Mouse (Mus musculus): ENCODE data around the gene Pbxip1. TPM values are rescaled to one million over a fixed set of nuclear protein-coding genes. Genes with fewer than 3 reads are reported as not detected.

Pbxip1 gene
- polyA plus RNA-seq, 1 experiment from 2014 or later: 10.2 TPM

- Histone ChIP-seq H3K4me1 (no peaks in the 10 kb centered on the region), H3K36me3 (ENCODE audit: poor library complexity, severe bottlenecking) (no peaks in the 10 kb centered on the region), H3K27me3 (no peaks in the 10 kb centered on the region), H3K9ac (no peak overlapping the region), H3K27ac (no peak overlapping the region), H3K9me3 (replicated peaks) (0 out of 2 replicates have a peak, but pooled peaks cover 7% of the 10 kb centered on the region), H3K4me3 (no peak overlapping the region), H3K4me2 (no peak overlapping the region)
- 43% methylated on average over 7 of the region's 7 CpGs for WGBS
- ATAC-seq: no peak
Observed at GRCm38 (mm10) chr3:89499696-89500095, 63.2 kb downstream of the Pbxip1 start.

Other genes with a start within 250 kb of the Pbxip1 start
- gene Gba, start 233.8 kb upstream of the Pbxip1 start, polyA plus RNA-seq (2015; fragmentation: Nextera tagmentation; extraction: Ambion mirVana): 34.6 and 36.3 TPM in 2 replicates
- gene Thbs3, start 221.5 kb upstream of the Pbxip1 start, polyA plus RNA-seq (2015; fragmentation: Nextera tagmentation; extraction: Ambion mirVana): 79.2 and 96.1 TPM in 2 replicates
- gene Mtx1, start 209.6 kb upstream of the Pbxip1 start, polyA plus RNA-seq (2015; fragmentation: Nextera tagmentation; extraction: Ambion mirVana): 196 and 201 TPM in 2 replicates
- 2.8 and 3.1 TPM in 2 replicates for gene Muc1, start 207.6 kb upstream of the Pbxip1 start, polyA plus RNA-seq (2015; fragmentation: Nextera tagmentation; extraction: Ambion mirVana)
- 221 and 237 TPM in 2 replicates for gene Krtcap2, start 190.7 kb upstream of the Pbxip1 start, polyA plus RNA-seq (2015; fragmentation: Nextera tagmentation; extraction: Ambion mirVana)
- 36.6 and 43.2 TPM in 2 replicates for gene Trim46, start 190.4 kb upstream of the Pbxip1 start, polyA plus RNA-seq (2015; fragmentation: Nextera tagmentation; extraction: Ambion mirVana)
- gene Dpm3, start 177.3 kb upstream of the Pbxip1 start, polyA plus RNA-seq (2015; fragmentation: Nextera tagmentation; extraction: Ambion mirVana): 100 and 106 TPM in 2 replicates
- gene Slc50a1, start 166.1 kb upstream of the Pbxip1 start, polyA plus RNA-seq (2015; fragmentation: Nextera tagmentation; extraction: Ambion mirVana): 25.8 and 32.7 TPM in 2 replicates
- 9.5 and 10.9 TPM in 2 replicates for gene Efna1, start 155.6 kb upstream of the Pbxip1 start, polyA plus RNA-seq (2015; fragmentation: Nextera tagmentation; extraction: Ambion mirVana)
- 18.7 and 23.4 TPM in 2 replicates for gene Efna3, start 113.7 kb upstream of the Pbxip1 start, polyA plus RNA-seq (2015; fragmentation: Nextera tagmentation; extraction: Ambion mirVana)
- 16.0 and 16.3 TPM in 2 replicates for gene Efna4, start 98.7 kb upstream of the Pbxip1 start, polyA plus RNA-seq (2015; fragmentation: Nextera tagmentation; extraction: Ambion mirVana)
- 24.1 and 27.5 TPM in 2 replicates for gene Adam15, start 86.7 kb upstream of the Pbxip1 start, polyA plus RNA-seq (2015; fragmentation: Nextera tagmentation; extraction: Ambion mirVana)
- gene Dcst2, start 74.7 kb upstream of the Pbxip1 start, polyA plus RNA-seq (2015; fragmentation: Nextera tagmentation; extraction: Ambion mirVana): 0.06 and 0.13 TPM in 2 replicates
- gene Dcst1, start 71.5 kb upstream of the Pbxip1 start, polyA plus RNA-seq (2015; fragmentation: Nextera tagmentation; extraction: Ambion mirVana): 0.37 and 0.57 TPM in 2 replicates
- 0.41 and 0.67 TPM in 2 replicates for gene Zbtb7b, start 41.9 kb upstream of the Pbxip1 start, polyA plus RNA-seq (2015; fragmentation: Nextera tagmentation; extraction: Ambion mirVana)
- gene Lenep, start 33.9 kb upstream of the Pbxip1 start, polyA plus RNA-seq (2015; fragmentation: Nextera tagmentation; extraction: Ambion mirVana): 0.52 and 0.55 TPM in 2 replicates
- gene Flad1, start 24.8 kb upstream of the Pbxip1 start, polyA plus RNA-seq (2015; fragmentation: Nextera tagmentation; extraction: Ambion mirVana): 36.3 and 39.4 TPM in 2 replicates
- 352 TPM in 2 replicates for gene Cks1b, start 18.3 kb upstream of the Pbxip1 start, polyA plus RNA-seq (2015; fragmentation: Nextera tagmentation; extraction: Ambion mirVana)
- gene Shc1, start 18.3 kb upstream of the Pbxip1 start, polyA plus RNA-seq (2015; fragmentation: Nextera tagmentation; extraction: Ambion mirVana): 15.9 and 16.7 TPM in 2 replicates
- 30.4 and 32.4 TPM in 2 replicates for gene Pygo2, start 6.5 kb upstream of the Pbxip1 start, polyA plus RNA-seq (2015; fragmentation: Nextera tagmentation; extraction: Ambion mirVana)
- 73.3 and 75.0 TPM in 2 replicates for gene Pmvk, start 17.8 kb downstream of the Pbxip1 start, polyA plus RNA-seq (2015; fragmentation: Nextera tagmentation; extraction: Ambion mirVana)
- 3.5 and 4.3 TPM in 2 replicates for gene Kcnn3, start 83.5 kb downstream of the Pbxip1 start, polyA plus RNA-seq (2015; fragmentation: Nextera tagmentation; extraction: Ambion mirVana)